Mouse (Mus musculus): Measurements from ENCODE around the gene Olfr167. TPM values are rescaled to one million over a fixed set of nuclear protein-coding genes. Genes with fewer than 3 reads are reported as not detected.
"Not testable (repeated sequence)": the region's sequence is repeated elsewhere in the genome, so short reads cannot be mapped to it uniquely, and the experiment has no call there.

Gene Olfr167
- not detected for total RNA-seq (2021)

DNA sequence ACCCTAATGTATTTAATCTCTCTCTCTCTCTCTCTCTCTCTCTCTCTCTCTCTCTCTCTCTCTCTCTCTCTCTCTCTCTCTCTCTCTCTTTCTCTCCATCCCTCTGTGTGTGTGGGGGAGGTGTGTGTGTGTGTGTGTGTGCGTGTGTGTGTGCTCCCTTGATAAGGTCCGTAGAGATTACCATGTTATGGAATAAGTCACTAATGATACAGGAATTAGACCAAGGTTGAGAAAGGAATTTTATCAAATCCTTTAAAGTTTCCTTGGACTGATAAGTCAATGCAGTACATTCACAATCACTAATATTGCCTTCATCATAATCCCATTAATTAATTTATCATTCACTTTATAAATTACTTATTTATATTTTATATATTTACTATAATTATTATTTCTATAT is at the start of gene Olfr167:
Gene Olfr167 (minus strand): TSS at position 101 of the 400 bp plus-strand sequence.
- DNase-seq: no peak
- intact Hi-C loops (cut with DNase I): no loop called here

DNA sequence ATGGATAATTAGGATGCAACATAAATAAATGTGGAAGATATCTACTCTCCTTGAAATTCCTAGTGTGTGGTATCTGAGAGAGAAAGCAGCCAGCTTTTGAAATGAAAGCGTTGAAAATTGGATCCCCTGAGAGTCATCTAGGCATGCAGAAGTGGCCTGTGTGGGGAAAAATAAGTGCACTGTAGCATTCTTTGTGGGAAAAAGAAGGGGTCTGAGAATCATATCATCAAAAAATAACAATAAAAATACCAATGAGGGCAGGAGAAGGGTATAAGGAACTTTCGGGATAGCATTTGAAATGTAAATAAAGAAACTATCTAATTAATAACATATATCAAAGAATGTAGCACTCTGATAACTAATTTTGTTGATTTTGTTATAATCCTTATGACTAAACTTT is 49.6 kb upstream of the Olfr167 start, which contains the start of gene Olfr169:
Gene Olfr169 (minus strand): TSS at position 101 of the 400 bp plus-strand sequence.
- intact Hi-C loops (cut with DNase I): not testable (repeated sequence)

DNA sequence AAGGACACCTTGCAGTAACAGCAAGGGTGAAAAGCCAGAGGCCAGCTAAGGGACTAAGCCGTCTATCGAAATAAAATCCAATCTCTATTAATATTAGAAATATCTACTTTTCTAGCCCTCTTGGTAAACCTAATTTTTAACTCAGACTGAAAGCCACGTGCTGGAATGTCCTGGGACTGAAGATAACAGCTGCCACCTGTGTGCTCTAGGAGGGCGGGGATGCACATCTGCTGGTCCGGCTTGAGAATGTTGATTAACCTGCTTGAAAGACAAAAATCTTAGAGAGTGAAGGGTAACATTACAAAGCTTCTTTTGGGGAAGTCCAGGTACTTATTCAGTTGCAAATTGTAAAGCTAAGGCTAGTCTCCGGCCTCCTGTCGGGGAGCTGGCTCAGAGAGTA is 31.4 kb upstream of the Olfr167 start:
- DNase-seq; intact Hi-C loops (cut with DNase I): not testable (repeated sequence)

More for the DNA sequence above, 49.6 kb upstream of the Olfr167 start, which contains the start of gene Olfr169:
- not testable (repeated sequence) for DNase-seq

DNA sequence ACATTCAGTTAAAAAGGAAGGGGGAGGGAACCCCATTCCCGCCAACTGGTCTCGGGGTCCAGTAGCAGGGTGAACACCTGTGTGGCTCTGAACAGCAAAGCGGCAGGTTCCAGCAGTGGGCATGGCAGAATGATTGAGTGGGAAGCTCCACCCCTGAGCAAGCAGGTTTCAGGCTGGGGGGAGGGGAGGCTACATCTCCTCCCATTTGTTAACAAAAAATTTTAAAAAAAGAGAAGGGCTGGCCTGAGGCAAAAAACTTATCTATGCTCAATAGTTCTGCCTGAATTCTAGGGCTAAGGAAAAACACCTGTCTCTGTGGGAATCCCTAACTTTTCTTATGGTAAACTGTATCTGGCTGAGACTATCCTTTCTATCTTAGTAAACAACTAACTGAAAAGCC is 30.2 kb upstream of the Olfr167 start:
- intact Hi-C loops (cut with DNase I); DNase-seq: not testable (repeated sequence)

DNA sequence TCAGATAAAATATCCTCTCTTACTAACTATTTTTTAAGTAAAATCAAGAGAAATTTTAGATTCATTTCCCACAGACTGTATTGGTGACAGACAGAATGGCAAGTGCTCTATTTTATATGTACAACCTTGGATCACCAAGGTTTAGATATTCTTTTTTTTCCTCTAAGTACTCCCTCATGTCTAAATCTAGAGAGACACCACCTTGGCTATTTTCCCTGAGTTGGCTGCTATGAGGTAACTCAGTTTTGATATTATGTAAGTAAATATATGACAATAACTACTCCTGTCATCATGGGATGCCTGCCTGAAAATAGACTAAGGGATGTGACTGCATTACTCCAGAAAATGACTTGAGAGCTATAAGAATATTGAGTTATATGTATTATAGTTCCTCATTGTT is 13.4 kb upstream of the Olfr167 start, which contains the start of gene Olfr168:
Gene Olfr168 (minus strand): TSS at position 101 of the 400 bp plus-strand sequence.
- DNase-seq: no peak
- intact Hi-C loops (cut with DNase I): no loop called here

DNA sequence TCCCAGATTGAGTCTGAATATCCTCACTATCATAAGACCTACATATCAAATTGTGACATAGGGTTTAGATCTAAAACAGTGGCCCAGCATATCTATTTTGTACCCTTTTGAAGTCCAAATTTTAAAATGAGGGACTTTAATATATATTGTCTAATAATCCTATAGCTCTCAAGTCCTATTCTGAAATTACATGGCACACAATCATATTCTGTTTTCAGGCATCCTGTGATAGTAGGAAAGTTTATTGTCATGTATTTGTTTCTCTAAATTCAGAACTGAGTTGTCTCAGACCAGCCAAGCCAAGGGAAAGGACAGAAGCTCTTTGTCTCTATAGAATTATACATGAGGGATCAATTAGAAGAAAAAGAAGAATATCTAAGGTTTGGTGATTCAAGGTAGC is 38.7 kb downstream of the Olfr167 start, which contains the start of gene Olfr166:
Gene Olfr166 (plus strand): TSS at position 301 of the 400 bp plus-strand sequence.
- intact Hi-C loops (cut with DNase I): no loop called here
- DNase-seq: no peak

DNA sequence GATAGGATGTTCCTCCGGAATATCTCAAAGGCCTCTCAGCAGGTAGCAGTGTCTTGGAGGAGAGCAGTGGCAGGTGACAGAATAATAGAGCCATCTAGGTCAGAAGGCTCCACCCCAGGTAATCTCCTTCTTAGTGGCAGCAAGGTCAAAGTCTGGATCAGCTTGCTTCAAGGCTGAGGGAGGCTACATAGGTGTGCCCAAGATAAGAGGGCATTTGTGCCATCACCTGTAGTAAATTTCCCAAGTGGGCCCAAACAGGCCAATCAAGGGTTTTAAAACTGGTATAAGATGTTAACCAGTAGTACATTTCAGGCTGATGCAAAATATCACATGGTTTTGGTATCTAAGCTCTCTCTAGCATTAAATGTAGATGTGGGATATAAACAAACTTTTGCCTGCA is 57.7 kb downstream of the Olfr167 start:
- intact Hi-C loops (cut with DNase I): no loop called here
- no peak for DNase-seq

Other genes starting within 250 kb of the Olfr167 start
- gene Olfr164, start 208.2 kb downstream of the Olfr167 start, total RNA-seq (2021): not detected
- not detected for gene Olfr165, start 99.1 kb downstream of the Olfr167 start, total RNA-seq (2021)
- gene Olfr166, start 38.6 kb downstream of the Olfr167 start, total RNA-seq (2021): not detected
- not detected for gene Olfr168, start 13.3 kb upstream of the Olfr167 start, total RNA-seq (2021)
- not detected for gene Olfr169, start 49.5 kb upstream of the Olfr167 start, total RNA-seq (2021)
- gene Olfr170, start 89.6 kb upstream of the Olfr167 start, total RNA-seq (2021): not detected
- gene Olfr171, start 107.7 kb upstream of the Olfr167 start, total RNA-seq (2021): not detected
- under 1 TPM in 1 of 2 experiments, not detected in 1; 0.07 TPM for gene Lamp3, start 184.1 kb upstream of the Olfr167 start, total RNA-seq (2021)
- gene B3gnt5, start 237.9 kb upstream of the Olfr167 start, total RNA-seq (2021): 1 to 10 TPM; 3.6 to 4.0 TPM